Mouse (Mus musculus) neutrophil, adult 5-6 weeks (primary cell): Measurements from ENCODE around the gene Trim37. TPM values are rescaled to one million over a fixed set of nuclear protein-coding genes. Genes with fewer than 3 reads are reported as not detected.

Experiments used
- ATAC-seq: fragments of 151-379, 151-347 bp; 2 replicates; pipeline ENCODE4 v1.8.0; 2017; ENCODE audit warnings: mild to moderate bottlenecking, moderate TSS enrichment; ENCODE audit not compliant: insufficient number of reproducible peaks, poor library complexity, low FRiP score, severe bottlenecking; ENCODE audit errors: extremely low read depth
- total RNA-seq: library from RNA; stranded (forward); fragments of 200-1000 nt; gene quantifications from 2 replicates; pipeline ENCODE4 v1.2.3, GENCODE M21; 2017

The Trim37 gene
- total RNA-seq: 7.9 and 11.0 TPM in 2 replicates

DNA sequence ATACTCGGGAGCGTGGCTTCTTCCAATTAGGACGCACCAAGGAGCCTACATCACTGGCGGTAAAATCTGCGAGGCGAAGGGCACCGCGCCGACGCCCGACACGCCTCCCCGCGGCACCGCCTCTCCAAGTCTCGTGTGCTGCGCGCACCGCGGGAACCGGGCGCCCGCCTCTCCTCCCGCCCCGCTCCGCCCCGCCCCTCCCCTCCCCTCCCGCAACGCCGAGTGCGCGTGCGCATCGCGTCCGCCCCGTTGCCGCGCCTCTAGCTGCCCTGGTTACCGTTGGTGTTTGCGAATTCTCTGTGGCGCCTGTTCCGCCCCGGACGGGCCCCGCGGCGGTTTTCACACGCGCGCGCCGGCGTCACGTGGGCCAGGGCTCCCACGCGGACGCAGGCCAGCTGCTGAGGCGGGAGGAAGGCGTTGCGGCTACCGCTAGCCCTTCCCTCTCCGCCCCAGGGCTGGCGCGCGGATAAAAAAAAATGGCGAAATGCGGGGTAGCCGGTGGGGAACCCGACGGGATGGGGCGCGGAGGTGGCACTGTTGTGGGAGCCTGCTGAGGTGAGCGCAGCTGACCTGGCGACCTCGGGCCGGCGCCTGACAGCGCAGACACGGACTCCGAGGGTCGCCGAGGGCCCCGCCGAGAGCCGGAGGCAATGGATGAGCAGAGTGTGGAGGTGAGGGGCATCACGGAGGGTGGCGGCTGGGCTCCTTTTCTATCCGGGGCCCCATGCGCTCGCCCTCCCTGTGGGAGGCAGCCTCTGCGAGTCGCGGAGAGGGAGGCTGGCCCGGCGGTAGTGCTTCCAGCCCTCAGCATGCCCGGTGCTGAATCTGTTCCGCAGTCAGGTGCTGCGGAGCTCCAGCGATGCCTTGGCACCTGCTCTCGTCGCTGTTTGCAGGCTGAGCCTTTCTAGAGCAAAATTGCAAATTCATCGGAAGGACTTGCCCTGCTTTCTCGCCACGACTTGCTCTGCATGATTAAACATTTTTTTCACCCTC, at the start of gene Trim37:
Gene Trim37 (plus strand): TSS at position 254 of the 993 bp plus-strand sequence.
- peak; percentile 89 for ATAC-seq

DNA sequence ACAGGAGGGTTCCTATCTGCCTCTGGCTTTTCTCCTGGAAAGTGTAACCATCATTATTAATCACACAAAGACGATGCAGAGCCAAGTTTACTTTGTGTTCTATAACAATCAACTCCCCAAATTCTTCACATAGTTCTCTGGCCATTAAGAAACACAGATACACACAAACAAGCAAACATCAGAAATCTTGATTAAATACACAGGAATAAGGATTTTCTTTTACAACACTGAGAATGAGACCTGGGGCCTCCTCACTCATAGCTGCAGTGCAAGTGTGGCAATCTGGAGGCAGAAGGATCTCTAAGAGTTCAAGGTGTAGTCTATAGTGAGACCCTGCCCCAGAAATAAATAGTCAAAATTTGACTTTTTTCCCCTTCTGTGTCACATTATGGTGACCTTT, 43.2 kb upstream of the Trim37 start:
- ATAC-seq: no peak

DNA sequence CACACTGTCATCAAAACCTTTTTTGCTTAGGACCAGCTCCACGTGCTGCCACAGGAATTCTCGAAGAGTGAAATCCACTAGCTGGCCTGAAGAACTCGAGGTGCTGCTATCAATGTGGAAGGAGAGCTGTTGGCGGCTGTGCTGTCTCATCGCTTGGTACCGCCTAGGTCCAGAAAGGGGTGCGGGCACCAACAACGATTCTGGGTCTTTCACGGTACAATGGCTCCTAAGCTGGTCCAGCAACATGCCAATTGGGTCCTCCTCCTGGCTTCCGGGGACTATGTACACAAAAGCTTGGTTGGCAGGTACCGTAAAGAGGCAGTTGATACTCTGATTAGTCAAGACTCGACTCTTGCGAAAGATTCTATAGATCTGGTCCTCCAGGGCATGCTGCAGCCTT, 41.4 kb upstream of the Trim37 start:
- ATAC-seq: no peak

DNA sequence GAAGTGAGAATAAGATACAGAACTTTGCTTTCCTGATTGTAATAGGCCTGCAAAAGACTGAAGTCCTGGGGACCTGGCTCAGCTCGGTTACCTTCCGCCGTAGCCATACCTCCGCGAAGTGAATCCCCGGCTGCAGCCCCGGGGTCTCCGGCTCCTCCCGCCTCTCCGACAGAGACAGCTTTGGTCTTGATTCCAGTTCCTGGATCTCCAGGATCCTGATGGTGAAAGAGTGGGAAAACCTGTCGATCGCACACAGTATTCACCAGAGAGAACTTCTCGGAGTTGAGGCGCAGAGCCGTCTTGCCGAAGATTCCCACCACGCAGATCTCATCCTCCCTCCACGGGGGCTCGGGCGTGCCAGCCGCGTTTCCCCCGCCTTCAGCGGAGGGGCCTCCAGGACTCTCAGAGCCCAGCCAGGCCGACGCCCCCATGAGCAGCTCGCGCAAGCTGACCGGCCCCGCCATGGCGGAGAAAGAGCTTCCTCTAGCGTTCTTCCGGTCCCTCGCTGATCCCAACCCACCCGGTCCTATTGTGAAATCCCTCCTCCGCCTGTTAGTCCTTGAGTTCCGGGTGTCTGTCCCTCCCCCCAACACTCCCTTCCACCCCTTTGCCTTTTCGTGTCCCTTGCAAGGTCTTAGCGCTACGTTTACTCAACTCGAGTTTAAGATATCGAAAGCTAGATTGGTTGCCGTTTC, 40.4 kb upstream of the Trim37 start, which contains the start of gene Smg8:
Gene Smg8 (minus strand): TSS at position 485 of the 695 bp plus-strand sequence.
- peak; percentile 94 for ATAC-seq

DNA sequence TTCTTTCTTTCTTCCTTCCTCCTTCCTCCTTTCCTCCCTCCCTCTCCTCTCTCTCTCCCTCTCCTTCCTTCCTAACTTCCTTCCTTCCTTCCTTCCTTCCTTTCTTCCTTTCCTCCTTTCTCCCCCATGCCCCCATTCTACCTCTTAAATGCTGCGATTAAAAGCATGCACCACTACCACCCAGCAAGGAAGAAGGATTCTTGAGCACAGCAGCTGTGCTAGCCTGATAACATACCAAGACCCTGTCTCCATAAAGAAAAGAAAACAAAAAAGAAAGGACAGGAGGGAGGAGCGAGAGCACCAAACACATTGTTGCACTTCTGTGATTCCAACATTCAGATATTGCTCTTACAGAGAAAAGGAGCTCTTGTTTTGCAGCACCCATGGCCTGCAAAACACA, 39.7 kb upstream of the Trim37 start:
- no peak for ATAC-seq

DNA sequence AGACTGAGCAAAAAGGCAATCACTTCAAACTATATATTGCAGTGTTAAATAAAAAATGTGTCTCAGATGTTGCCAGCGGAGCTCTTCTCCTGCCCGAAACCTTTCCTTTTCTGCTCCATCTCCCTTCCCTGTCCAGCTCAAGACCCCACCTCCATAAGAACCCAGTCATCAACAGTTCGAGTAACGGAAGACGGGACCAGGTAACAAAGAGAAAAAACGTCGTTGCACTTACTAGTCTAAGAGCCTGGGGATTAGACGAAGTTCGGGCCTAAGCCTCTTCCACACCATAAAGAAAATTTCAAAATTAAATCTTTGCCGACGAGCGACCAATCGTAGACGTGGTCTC, 18.5 kb upstream of the Trim37 start, which contains the start of gene Prr11:
Gene Prr11 (minus strand): TSS at position 300 of the 346 bp plus-strand sequence.
- no peak for ATAC-seq

DNA sequence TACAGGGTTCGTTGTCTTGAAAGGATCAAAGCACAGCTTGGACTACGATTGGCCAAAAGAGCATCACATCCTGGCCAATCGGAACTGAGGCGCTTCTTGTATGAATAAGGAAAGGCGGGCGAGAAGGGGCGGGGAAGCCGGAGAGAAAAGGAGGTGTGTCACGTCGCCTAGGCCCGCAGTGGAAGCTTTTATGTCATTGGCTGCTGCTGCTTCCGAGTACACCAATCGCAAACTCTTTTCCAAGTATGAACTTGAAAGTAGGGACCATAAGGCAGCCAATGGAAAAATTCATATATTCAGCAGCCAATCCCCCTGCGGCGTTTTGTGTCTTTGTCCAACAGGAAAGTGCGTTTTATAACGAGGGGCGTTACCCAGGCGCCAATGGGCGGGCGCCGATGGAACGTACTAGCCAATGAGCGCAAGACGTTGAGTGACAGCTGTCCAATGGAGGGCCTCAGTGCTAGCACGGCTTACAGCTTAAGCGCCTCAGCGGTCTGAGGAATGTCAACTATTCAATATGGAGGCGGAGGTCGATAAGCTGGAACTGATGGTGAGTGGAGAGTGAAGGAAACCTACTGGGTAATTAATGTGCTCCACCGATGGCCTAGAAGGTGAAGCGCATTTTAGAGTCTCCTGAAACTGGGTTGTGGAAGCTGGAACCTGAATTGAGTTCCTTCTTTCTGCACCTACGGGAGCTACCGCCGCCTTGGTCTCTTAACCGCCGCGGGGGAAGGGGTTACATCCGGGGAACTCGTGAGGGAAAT, 17.9 kb upstream of the Trim37 start, which contains the start of gene Ska2:
Gene Ska2 (plus strand): TSS at position 480 of the 764 bp plus-strand sequence.
- peak; percentile 92 for ATAC-seq

DNA sequence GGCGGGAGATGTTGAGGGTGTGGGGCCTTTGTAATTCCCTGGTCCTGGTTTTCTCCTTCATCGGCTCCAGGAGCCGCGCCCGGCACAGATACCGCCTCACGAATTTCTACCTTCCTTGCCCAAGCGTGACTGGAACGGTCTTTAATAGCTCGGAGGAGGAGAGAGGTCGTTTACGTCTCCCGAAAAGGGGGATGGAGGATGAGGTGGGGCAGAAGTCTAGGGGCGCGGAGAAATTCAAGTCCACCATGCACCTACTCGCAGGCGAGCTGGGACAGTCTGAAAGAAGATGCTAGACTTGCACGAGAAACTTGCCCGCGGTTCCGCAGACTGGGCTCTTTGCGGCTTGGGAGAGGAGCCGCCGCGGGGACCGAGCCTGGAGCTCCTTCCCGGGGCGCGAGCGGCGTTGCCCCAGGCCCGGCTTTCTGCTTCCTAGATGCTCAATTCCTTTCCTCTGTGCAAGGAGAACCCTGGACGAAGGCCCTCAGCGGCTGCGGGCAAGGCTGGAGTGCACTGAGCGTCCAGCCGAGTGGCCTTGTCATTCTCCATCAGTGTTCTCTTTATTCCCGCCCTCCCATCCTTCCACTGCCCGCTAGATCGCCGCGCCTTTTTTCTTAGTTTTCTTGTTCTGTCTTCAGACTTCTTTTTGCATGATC, 17.2 kb upstream of the Trim37 start:
- no peak for ATAC-seq

DNA sequence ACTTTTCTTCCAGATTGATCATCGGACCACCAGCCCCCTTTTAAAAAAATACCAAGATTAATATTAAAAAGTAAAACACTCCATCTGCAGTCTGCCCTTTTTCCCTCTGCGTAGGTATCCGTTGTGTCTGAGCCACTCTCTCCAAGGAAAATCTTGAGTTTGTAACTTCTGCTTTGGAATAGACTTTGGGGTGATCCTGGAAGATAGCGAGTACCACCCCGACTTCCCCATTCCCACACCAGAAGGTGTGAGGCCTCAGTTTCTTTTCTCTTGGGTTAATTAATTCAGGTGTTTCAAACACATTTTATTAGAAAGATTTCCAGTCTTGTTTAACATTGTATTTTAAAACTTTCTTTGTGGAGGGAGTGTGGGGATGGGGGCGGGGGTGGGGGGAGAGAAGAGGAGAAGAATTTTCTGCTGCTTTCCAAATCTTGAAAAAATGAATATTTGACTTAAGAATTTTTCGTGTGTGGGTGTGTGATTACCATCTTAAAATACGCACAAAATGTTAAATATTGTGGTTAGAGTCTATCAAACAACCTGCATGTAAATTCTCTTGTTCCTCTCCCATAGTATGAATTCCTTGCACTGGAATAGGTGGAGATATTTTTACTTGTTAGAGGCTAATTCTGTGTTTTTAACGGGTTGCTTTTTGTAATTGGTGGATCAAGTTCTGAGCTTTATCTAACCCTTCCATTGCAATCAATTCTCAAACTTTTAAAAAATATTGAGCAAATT, 16.5 kb upstream of the Trim37 start:
- no peak for ATAC-seq

DNA sequence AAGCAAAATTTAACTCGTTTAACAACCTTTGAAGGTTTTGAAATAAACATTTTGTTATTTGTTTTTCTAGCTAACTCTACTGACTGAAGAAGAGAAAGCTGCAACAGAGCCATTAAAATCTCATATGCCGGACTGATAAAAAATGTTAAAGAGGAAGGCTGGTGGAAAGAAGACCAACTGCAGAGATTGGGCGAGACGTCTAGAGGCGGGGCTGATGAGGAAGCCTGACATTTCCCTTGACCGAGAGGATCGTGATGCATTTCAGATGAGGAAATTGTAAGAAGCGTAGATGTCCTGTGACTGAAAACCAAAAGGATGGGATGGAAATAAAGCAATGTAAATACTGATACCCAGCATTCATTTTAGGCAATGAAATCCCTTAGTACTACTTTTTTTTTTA, 5.0 kb upstream of the Trim37 start:
- ATAC-seq: no peak

DNA sequence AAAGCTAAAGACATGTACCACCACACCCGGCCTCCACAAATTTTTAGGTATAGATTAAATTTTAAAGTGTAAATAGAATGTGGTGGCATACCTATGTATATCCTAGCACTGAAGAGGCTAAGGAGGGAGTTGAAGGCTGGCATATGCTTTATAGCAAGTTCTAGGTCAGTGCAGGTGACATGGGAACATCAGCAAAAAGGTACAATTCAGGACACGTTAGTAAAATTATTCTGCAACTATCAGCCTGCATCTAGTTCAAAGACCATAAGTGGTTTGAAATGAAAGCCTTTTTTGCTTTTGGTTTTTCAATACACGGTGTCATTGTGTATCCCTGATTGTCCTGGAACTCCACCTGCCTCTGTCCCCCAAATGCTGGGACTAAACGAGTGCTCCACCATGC, 1.3 kb upstream of the Trim37 start:
- ATAC-seq: no peak

DNA sequence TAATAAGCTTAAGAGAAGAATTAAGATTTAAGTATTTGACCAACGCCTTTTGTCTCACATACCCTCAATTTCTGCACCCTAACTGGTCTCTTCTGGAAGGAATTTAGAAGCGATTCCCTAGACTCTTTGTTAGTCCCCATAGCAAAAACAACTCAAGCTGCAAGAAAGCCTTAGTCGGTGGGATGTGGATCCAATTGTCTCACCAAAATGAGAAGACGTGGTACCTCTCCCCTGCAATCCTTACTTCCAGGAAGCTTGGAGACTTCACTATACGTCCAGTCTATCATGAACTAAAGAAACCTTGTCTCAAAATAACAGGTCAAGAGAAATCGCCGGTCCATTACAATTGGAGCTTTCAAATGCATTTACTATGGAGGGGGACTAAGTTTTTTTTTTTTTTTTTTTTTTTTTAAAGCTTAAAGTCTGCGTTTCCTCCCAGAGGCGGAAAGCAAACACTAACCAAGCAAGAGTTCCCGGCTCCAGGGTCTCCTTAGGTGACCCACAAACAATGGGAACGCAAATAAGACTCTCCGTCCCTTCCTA, 525 bp upstream of the Trim37 start:
- ATAC-seq: no peak

DNA sequence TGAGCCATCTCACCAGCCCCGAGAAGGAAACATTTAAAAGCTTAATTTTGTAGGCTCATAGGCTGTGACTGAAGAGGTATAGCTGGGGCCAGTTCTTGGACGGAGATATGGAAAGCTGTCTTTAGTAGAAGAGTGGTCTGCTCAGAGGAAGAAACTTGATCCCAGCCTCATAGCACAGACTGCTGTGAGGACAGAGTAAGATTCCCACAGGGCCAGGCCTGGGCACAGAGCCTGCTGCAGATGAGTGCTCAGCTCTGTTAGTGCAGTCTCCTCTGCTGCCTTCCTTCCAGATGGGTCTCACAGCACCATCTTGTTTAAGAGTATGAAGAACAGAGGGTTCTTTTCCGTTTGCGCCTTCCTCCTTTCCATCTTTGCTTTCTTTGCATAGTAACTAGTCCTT, 9.4 kb downstream of the Trim37 start:
- no peak for ATAC-seq

DNA sequence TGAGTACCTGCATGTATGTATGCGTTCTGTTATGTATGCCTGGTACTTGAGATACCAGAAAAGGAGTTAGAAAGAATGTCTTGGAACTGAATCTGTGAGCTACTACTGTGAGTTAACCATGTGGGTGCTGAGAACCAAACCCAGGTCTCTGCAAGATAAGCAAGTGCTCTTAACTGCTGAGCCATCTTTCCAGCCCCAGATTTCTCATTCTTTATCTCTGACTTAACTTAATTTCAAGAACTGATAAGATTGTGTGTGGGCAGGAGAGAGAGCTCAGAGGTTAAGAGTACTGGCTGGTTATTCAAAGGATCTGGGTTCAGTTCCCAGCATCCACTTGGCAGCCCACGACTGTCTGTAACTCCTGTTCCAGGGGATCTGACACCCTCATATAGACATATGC, 31.1 kb downstream of the Trim37 start:
- ATAC-seq: no peak

DNA sequence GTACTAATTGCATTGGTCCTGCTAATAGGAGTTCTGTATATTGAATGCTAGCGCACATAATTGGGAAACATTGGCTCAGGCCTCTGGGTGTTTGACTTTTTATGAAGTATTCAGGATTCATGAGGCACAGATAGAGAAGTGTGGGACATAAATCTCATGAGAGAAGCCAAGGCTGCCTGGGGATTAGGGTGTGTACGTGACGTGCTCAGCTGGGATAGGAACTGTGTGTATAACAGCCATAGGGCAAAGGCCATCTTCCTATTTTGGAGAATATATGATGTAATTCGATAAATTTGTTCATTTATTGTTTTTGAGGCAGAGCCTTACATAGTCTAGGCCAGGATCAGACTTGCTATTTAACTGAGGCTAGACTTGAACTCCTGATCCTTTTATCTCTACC, 35.8 kb downstream of the Trim37 start:
- no peak for ATAC-seq

DNA sequence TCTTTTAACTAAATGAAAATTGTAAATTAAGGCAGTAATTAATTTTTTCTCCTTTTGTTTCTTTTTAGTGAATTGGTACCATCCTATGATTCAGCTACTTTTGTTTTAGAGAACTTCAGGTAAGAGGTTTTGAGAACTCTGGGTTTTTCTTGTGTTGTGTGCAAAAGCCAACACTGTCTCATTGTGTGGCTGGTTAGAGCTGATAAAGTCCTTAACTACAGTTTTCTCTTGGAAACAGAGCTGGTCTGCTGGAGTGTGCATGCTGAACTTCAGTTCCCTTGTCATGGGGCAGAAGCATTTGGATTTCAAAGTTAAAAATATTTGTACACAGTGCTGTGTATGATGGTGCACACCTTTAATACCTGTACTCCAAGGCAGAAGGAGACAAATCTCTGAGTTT, 36.9 kb downstream of the Trim37 start:
- ATAC-seq: no peak

DNA sequence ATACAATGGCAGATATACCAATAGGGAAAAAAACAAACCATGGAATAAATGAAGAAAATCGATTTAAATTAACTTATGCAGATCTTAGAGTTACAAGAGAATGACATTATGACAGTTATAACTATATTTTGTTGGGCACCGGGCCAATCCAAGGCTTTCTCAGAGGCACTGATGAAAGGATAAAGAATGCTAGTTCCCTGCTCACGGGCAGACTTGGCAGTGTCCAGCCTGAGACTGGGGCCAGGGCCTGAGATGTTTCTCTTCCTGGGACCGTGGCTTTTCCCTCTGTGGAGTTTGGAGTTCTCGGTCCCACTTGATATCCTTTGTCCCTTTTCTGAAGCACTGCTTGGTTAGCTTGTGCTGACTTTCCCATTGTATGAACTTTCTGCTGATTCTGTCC, 46.7 kb downstream of the Trim37 start:
- no peak for ATAC-seq

DNA sequence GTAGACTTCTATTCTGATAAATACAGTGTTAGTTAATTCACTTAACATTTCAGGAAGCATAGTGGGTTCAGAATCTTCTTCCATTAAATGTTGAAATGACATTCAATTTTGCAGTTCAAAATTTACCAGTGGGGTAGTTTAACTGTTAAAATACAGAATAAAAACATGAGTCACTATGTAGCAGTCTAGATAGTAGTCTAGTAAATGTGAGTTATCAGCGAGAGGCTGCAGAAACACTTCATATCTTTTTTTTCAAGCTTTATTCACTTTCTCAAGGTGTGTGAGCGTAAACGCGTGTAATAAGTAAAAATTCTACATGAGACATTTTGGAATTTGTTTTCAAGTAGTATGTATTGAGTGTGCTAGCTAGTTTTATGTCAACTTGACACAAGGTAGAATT, 48.2 kb downstream of the Trim37 start:
- ATAC-seq: no peak
